Mouse (Mus musculus) liver, adult 2 months (tissue): ENCODE measurements around the gene Mcpt1. TPM values are rescaled to one million over a fixed set of nuclear protein-coding genes. Genes with fewer than 3 reads are reported as not detected.
"Not testable (repeated sequence)": the region's sequence is repeated elsewhere in the genome, so short reads cannot be mapped to it uniquely, and the experiment has no call there.

Source experiments
- DNase-seq: peaks from one replicate; pipeline ENCODE4 v3.0.0-alpha.2; 2011; ENCODE audit warnings: low read depth, low spot score; ENCODE audit errors: extremely low read depth
- H3K27ac ChIP-seq: fragments of 200-500 bp; replicated peaks from 2 replicates; pipeline ENCODE4 v1.5.1; 2012; ENCODE audit warnings: low read depth, mild to moderate bottlenecking, control low read depth, inconsistent platforms, low read length; ENCODE audit not compliant: insufficient read depth
- H3K27me3 ChIP-seq: fragments of 200-500 bp; 2 replicates; pipeline ENCODE4 v1.6.1; 2012; ENCODE audit warnings: mild to moderate bottlenecking, moderate library complexity, low read length, inconsistent platforms; ENCODE audit not compliant: control insufficient read depth, insufficient read depth
- H3K36me3 ChIP-seq: fragments of 200-500 bp; 2 replicates; pipeline ENCODE4 v1.6.1; 2012; ENCODE audit warnings: low read length, inconsistent platforms; ENCODE audit not compliant: control insufficient read depth, insufficient read depth
- H3K4me1 ChIP-seq: fragments of 200-500 bp; 2 replicates; pipeline ENCODE4 v1.6.1; 2011; ENCODE audit warnings: low read length; ENCODE audit not compliant: control insufficient read depth, insufficient read depth
- H3K4me3 ChIP-seq: fragments of 200-500 bp; 2 replicates; pipeline ENCODE4 v1.5.1; 2011; ENCODE audit warnings: low read depth, mild to moderate bottlenecking, control low read depth, low read length, moderate library complexity; ENCODE audit not compliant: insufficient read depth
- H3K79me2 ChIP-seq: fragments of 200-500 bp; 2 replicates; pipeline ENCODE4 v1.6.1; 2012; ENCODE audit warnings: inconsistent platforms, mild to moderate bottlenecking, low read length, moderate library complexity; ENCODE audit not compliant: control insufficient read depth, insufficient read depth
- H3K9ac ChIP-seq: fragments of 200-500 bp; 2 replicates; pipeline ENCODE4 v1.6.1; 2012; ENCODE audit warnings: low read depth, mild to moderate bottlenecking, control low read depth, inconsistent platforms, low read length
- CTCF ChIP-seq: fragments of 200-500 bp; IDR thresholded peaks from 2 replicates; pipeline ENCODE4 v1.5.1; 2011; ENCODE audit warnings: low read depth, low read length, control low read depth
- POLR2A ChIP-seq: fragments of 200-500 bp; IDR thresholded peaks from 2 replicates; pipeline ENCODE4 v1.6.1; 2011; ENCODE audit warnings: low read length, control low read depth; ENCODE audit not compliant: insufficient read depth; ENCODE audit errors: extremely low read depth
- WGBS: fragments of 180-500 bp; shearing (Covaris S2); methylation state at CpG from one replicate; pipeline ENCODE4 v1.1.7; 2018; 5-methylcytosine and 5-hydroxymethylcytosine counted together
- polyA plus RNA-seq: library from polyadenylated mRNA; depleted of rRNA; stranded (reverse); fragments of >200 nt; gene quantifications from 2 replicates; pipeline ENCODE4 v1.2.3, GENCODE M21; 2012; rRNA removed
- total RNA-seq: library from RNA; depleted of rRNA; stranded (reverse); fragments of >200 nt; gene quantifications from 2 replicates; pipeline ENCODE4 v1.2.3, GENCODE M21; 2014; rRNA removed

Gene Mcpt1
- total and polyA plus RNA-seq, 2 experiments, result not detected

DNA sequence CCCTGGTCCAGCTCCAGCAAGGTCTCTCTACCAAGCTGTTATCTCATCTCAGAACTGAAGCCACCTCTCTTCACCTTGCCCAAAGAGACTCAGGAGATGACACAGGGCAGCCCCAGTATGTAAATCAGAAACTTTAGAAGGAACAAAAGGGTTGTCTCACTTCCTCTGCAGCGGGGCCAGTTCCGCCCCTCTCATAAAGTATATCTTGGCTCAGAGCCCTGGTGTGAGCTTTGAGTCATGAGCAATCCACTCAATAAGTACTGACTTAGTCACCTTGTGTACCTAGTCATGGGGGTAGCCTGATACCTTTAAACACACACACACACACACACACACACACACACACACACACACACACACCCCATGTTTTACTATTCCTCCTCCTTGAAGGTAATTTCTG is 16.7 kb downstream of the Mcpt1 start:
- DNase-seq, result no peak
- Histone ChIP-seq H3K4me3 (no peak overlapping the region), H3K36me3 (no peaks in the 10 kb centered on the region), H3K79me2 (no peaks in the 10 kb centered on the region), H3K27me3 (no peaks in the 10 kb centered on the region), H3K4me1 (no peaks in the 10 kb centered on the region), H3K9ac (no peak overlapping the region), H3K27ac (no peak overlapping the region)
- TF ChIP-seq POLR2A (no peak), CTCF (no peak)
- WGBS, result 82% methylated on average over 2 of the region's 2 CpGs

DNA sequence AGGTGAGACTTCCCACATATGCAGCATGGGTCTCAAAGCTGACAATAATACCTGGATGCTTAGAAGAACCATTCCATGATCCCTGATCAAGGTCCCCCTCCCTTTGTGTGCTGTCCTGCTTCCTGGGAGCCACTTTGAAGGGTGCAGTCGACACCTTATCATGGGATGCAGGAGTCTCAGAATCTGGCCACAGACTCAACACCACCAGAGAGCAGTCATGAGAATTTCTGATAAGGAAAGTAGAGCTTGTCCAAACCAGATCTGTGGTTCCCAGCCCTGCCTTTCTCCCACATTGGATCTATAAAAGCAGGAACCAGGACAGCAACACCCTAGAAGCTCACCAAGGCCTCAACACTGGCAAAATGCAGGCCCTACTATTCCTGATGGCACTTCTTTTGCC is 24.0 kb downstream of the Mcpt1 start, which contains the start of gene Mcpt2:
Gene Mcpt2 (plus strand): TSS at position 250 of the 400 bp plus-strand sequence.
- not testable (repeated sequence) for H3K27me3 ChIP-seq, H3K4me1 ChIP-seq, H3K79me2 ChIP-seq, H3K9ac ChIP-seq, H3K4me3 ChIP-seq, DNase-seq, H3K36me3 ChIP-seq, H3K27ac ChIP-seq
- WGBS, result 81% methylated on average over 1 of the region's 1 CpGs

DNA sequence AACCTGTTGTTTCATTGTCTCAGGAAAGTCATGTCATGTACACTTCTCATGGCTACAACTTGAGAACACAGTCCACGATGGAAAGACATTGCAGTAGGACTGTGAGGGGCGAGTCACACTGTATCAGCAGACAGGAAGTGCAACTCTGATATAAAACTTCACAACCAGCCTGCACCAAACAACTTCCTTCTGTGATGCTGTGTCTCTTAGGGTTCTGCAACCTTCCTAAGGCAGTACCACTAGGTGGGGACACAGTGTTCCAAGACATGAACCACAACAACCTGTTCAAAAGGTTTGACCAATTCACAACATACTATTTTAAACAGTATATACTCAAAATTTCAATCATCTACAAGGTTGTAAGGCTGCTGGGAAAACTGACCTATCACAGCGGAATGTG is 37.6 kb downstream of the Mcpt1 start:
- Histone ChIP-seq H3K4me3 (no peak overlapping the region), H3K9ac (no peak overlapping the region), H3K4me1 (no peaks in the 10 kb centered on the region), H3K36me3 (no peaks in the 10 kb centered on the region), H3K79me2 (no peaks in the 10 kb centered on the region), H3K27ac (no peak overlapping the region), H3K27me3 (no peaks in the 10 kb centered on the region; the same call in 1 of the 2 replicates)
- WGBS, result 58% methylated on average over 3 of the region's 3 CpGs
- TF ChIP-seq CTCF (no peak), POLR2A (no peak)
- DNase-seq, result no peak

DNA sequence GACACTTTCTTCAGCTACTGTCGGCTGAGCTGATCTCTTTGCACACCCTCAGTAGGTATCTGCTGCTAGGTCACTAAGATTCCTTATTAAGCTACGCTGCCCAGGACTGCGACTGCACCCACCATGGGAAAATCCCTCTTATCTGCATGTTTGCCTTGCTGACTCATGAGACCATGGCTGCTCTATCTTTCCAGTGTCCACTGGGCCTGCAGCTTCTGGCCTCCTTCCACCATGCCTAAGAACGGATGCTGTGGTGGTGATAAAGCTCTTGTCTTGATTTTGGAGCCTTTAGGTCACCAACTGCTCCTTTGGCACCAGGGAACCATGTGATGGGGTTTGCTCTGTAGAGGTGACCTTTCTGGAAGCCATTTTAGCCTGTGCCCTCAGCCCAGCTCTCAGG is 40.0 kb downstream of the Mcpt1 start:
- DNase-seq, result no peak
- 65% methylated on average over 4 of the region's 4 CpGs for WGBS
- no peaks in the 10 kb centered on the region for H3K4me1 ChIP-seq
- no peaks in the 10 kb centered on the region for H3K27me3 ChIP-seq
- no peak overlapping the region for H3K9ac ChIP-seq
- H3K4me3 ChIP-seq, result no peak overlapping the region
- TF ChIP-seq CTCF (no peak), POLR2A (no peak)
- H3K27ac ChIP-seq, result no peak overlapping the region
- H3K79me2 ChIP-seq, result no peaks in the 10 kb centered on the region
- H3K36me3 ChIP-seq, result no peaks in the 10 kb centered on the region

DNA sequence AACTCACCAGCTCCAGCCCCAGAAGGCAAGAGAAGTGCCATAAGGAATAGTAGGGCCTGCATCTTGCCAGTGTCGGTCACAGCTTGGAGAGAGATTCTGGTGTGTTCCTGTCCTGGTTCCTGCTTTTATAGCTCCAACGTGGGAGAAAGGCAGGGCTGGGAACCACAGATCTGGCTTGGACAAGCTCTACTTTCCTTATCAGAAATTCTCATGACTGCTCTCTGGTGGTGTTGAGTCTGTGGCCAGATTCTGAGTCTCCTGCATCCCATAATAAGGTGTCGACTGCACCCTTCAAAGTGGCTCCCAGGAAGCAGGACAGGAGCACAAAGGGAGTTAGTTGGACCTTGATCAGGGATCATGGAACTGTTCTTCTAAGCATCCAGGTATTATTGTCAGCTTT is 44.4 kb downstream of the Mcpt1 start, which contains the start of gene Mcpt4:
Gene Mcpt4 (minus strand): TSS at position 101 of the 400 bp plus-strand sequence.
- H3K27me3 ChIP-seq, H3K9ac ChIP-seq, H3K36me3 ChIP-seq, H3K79me2 ChIP-seq, H3K4me3 ChIP-seq, H3K4me1 ChIP-seq, DNase-seq, H3K27ac ChIP-seq: not testable (repeated sequence)
- 72% methylated on average over 3 of the region's 3 CpGs for WGBS

Other genes with a start within 250 kb of the Mcpt1 start
- gene Adcy4, start 233.9 kb upstream of the Mcpt1 start, total RNA-seq, result 2.4 and 3.6 TPM in 2 replicates
- gene Adcy4, start 233.9 kb upstream of the Mcpt1 start, polyA plus RNA-seq, result 3.3 and 4.5 TPM in 2 replicates
- 0.94 and 1.8 TPM in 2 replicates for gene Ripk3, start 229.1 kb upstream of the Mcpt1 start, total RNA-seq
- gene Ripk3, start 229.1 kb upstream of the Mcpt1 start, polyA plus RNA-seq, result 1.4 and 4.0 TPM in 2 replicates
- 0.18 and 0.60 TPM in 2 replicates for gene Nfatc4, start 194.8 kb upstream of the Mcpt1 start, total RNA-seq
- gene Nfatc4, start 194.8 kb upstream of the Mcpt1 start, polyA plus RNA-seq, result 0.30 and 0.43 TPM in 2 replicates
- gene Nynrin, start 164.0 kb upstream of the Mcpt1 start, total RNA-seq, result 0.65 and 0.81 TPM in 2 replicates
- gene Nynrin, start 164.0 kb upstream of the Mcpt1 start, polyA plus RNA-seq, result 0.66 and 0.71 TPM in 2 replicates
- gene Cbln3, start 133.6 kb upstream of the Mcpt1 start, total RNA-seq, result 0.18 and 0.34 TPM in 2 replicates
- 0.49 and 0.64 TPM in 2 replicates for gene Cbln3, start 133.6 kb upstream of the Mcpt1 start, polyA plus RNA-seq
- 29.8 and 32.5 TPM in 2 replicates for gene Khnyn, start 133.0 kb upstream of the Mcpt1 start, total RNA-seq
- 13.3 and 15.4 TPM in 2 replicates for gene Khnyn, start 133.0 kb upstream of the Mcpt1 start, polyA plus RNA-seq
- 7.0 and 10.4 TPM in 2 replicates for gene Sdr39u1, start 117.7 kb upstream of the Mcpt1 start, total RNA-seq
- gene Sdr39u1, start 117.7 kb upstream of the Mcpt1 start, polyA plus RNA-seq, result 13.4 and 16.1 TPM in 2 replicates
- not detected in 2 replicates for gene Cma1, start 73.3 kb upstream of the Mcpt1 start, total RNA-seq
- not detected in 2 replicates for gene Cma1, start 73.3 kb upstream of the Mcpt1 start, polyA plus RNA-seq
- not detected in 2 replicates for gene Cma2, start 67.0 kb upstream of the Mcpt1 start, total RNA-seq
- not detected in 2 replicates for gene Cma2, start 67.0 kb upstream of the Mcpt1 start, polyA plus RNA-seq
- not detected in 2 replicates for gene Mcpt9, start 12.5 kb downstream of the Mcpt1 start, total RNA-seq
- not detected in 2 replicates for gene Mcpt9, start 12.5 kb downstream of the Mcpt1 start, polyA plus RNA-seq
- gene Mcpt2, start 24.1 kb downstream of the Mcpt1 start, total RNA-seq, result not detected in 2 replicates
- gene Mcpt2, start 24.1 kb downstream of the Mcpt1 start, polyA plus RNA-seq, result not detected in 2 replicates
- gene Mcpt4, start 44.3 kb downstream of the Mcpt1 start, total RNA-seq, result not detected in 2 replicates
- not detected in 2 replicates for gene Mcpt4, start 44.3 kb downstream of the Mcpt1 start, polyA plus RNA-seq
- not detected in 2 replicates for gene Mcpt8, start 67.3 kb downstream of the Mcpt1 start, total RNA-seq
- gene Mcpt8, start 67.3 kb downstream of the Mcpt1 start, polyA plus RNA-seq, result not detected in 2 replicates
- gene Ctsg, start 84.6 kb downstream of the Mcpt1 start, total RNA-seq, result not detected in 2 replicates
- gene Ctsg, start 84.6 kb downstream of the Mcpt1 start, polyA plus RNA-seq, result not detected in 2 replicates
- gene Gzme, start 102.7 kb downstream of the Mcpt1 start, total RNA-seq, result not detected in 2 replicates
- not detected in 2 replicates for gene Gzme, start 102.7 kb downstream of the Mcpt1 start, polyA plus RNA-seq
- not detected in 2 replicates for gene Gzmd, start 114.6 kb downstream of the Mcpt1 start, total RNA-seq
- not detected in 2 replicates for gene Gzmd, start 114.6 kb downstream of the Mcpt1 start, polyA plus RNA-seq
- not detected in 2 replicates for gene Gzmg, start 141.6 kb downstream of the Mcpt1 start, total RNA-seq
- not detected in 2 replicates for gene Gzmg, start 141.6 kb downstream of the Mcpt1 start, polyA plus RNA-seq
- gene Gzmn, start 156.6 kb downstream of the Mcpt1 start, total RNA-seq, result not detected in 2 replicates
- gene Gzmn, start 156.6 kb downstream of the Mcpt1 start, polyA plus RNA-seq, result not detected in 2 replicates
- gene Gzmf, start 193.4 kb downstream of the Mcpt1 start, total RNA-seq, result not detected in 2 replicates
- gene Gzmf, start 193.4 kb downstream of the Mcpt1 start, polyA plus RNA-seq, result not detected in 2 replicates
- 0.28 TPM in 1 of 2 replicates, not detected in the other for gene Gzmc, start 216.7 kb downstream of the Mcpt1 start, total RNA-seq
- not detected in 2 replicates for gene Gzmc, start 216.7 kb downstream of the Mcpt1 start, polyA plus RNA-seq
- gene Gzmb, start 244.3 kb downstream of the Mcpt1 start, total RNA-seq, result 0.34 and 1.0 TPM in 2 replicates
- gene Gzmb, start 244.3 kb downstream of the Mcpt1 start, polyA plus RNA-seq, result 0.27 and 0.49 TPM in 2 replicates